Mouse (Mus musculus): Measurements from ENCODE around the gene Gpcpd1.

DNA sequence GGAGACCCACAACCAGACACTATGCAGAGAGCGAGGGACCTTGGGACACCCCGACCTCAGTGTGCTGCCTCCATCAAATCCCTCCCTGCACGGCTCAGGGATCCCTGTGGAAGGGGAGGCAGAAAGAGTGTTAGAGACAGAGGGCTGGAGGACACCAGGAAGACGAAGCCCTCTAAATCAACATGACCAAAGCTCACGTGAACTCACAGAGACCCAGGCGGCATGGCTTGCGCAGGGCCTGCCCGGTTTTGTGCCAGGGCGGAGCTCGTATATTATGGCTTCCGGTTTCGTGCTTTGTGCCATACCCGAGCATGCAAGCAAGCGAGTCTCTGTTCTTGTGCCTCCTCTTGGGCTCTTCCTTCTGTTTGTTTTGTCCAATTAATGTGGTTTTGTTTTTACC is 72.5 kb downstream of the Gpcpd1 start:
- TF ChIP-seq CTCF (IDR thresholded peaks at IDR 0.05; ENCODE audit: control insufficient read depth, insufficient read depth, low read length) (no peak), POLR2A (IDR thresholded peaks at IDR 0.05; ENCODE audit: borderline replicate concordance, control insufficient read depth, low read depth, low read length) (no peak)

All from bone marrow, adult 2 months (tissue).